Mouse (Mus musculus) intestine, embryonic 14.5 days (tissue): ENCODE results near the gene BC025920. TPM values are rescaled to one million over a fixed set of nuclear protein-coding genes. Genes with fewer than 3 reads are reported as not detected.

Experiments used
- ATAC-seq: fragments of 200-750 bp; cut with Nextera tagmentation; replicated peaks from 2 replicates; pipeline ENCODE4 v1.8.0; 2017; ENCODE audit warnings: low read depth, moderate number of reproducible peaks, moderate TSS enrichment, moderate library complexity; ENCODE audit not compliant: low FRiP score, low TSS enrichment
- DNase-seq: peaks from one replicate; pipeline ENCODE4 v3.0.0-alpha.2; 2018; ENCODE audit warnings: low spot score
- H3K27ac ChIP-seq: fragments of 300-500 bp; sonication (generic); 2 replicates; pipeline ENCODE4 v1.5.1; 2014; ENCODE audit warnings: low read depth, mild to moderate bottlenecking, control low read depth
- H3K27me3 ChIP-seq: fragments of 300-500 bp; sonication (generic); replicated peaks from 2 replicates; pipeline ENCODE4 v1.6.1; 2014; ENCODE audit warnings: low read length, control low read depth; ENCODE audit not compliant: control insufficient read depth, insufficient read depth
- H3K36me3 ChIP-seq: fragments of 300-500 bp; sonication (generic); 2 replicates; pipeline ENCODE4 v1.6.1; 2014; ENCODE audit warnings: low read length, control low read depth; ENCODE audit not compliant: control insufficient read depth, insufficient read depth
- H3K4me1 ChIP-seq: fragments of 300-500 bp; sonication (generic); replicated peaks from 2 replicates; pipeline ENCODE4 v1.6.1; 2014; ENCODE audit warnings: low read length, control low read depth, mixed read lengths; ENCODE audit not compliant: control insufficient read depth, insufficient read depth
- H3K4me2 ChIP-seq: fragments of 300-500 bp; sonication (generic); 2 replicates; pipeline ENCODE4 v1.6.1; 2014; ENCODE audit warnings: low read length
- H3K4me3 ChIP-seq: fragments of 300-500 bp; sonication (generic); 2 replicates; pipeline ENCODE4 v1.5.1; 2014; ENCODE audit warnings: low read depth, low read length, control low read depth, mixed read lengths
- H3K9ac ChIP-seq: fragments of 300-500 bp; sonication (generic); 2 replicates; pipeline ENCODE4 v1.6.1; 2014; ENCODE audit warnings: mild to moderate bottlenecking, low read length
- H3K9me3 ChIP-seq: fragments of 300-500 bp; sonication (generic); 2 replicates; pipeline ENCODE4 v1.6.1; 2016; ENCODE audit warnings: low read length, control low read depth; ENCODE audit not compliant: control insufficient read depth
- WGBS: fragments of 180-500 bp; shearing (Covaris S2); extraction: QIAGEN DNeasy Blood & Tissue Kit; methylation state at CpG from one replicate; pipeline ENCODE4 v1.1.7; 2014; 5-methylcytosine and 5-hydroxymethylcytosine counted together
- polyA plus RNA-seq: library from polyadenylated mRNA; unstranded; fragments of >200 nt; fragmentation: Nextera tagmentation; extraction: Ambion mirVana; gene quantifications from 2 replicates; pipeline ENCODE4 v1.2.1, GENCODE M21; 2014

Gene BC025920
- polyA plus RNA-seq, 1 experiment from 2014 or later: 0.61 TPM

GRCm38 (mm10) chr10:81571501-81571876 is 34.6 kb upstream of the BC025920 start:
- ATAC-seq: peak; percentile 88
- no peaks in the 10 kb centered on the region for H3K9me3 ChIP-seq
- peaks cover 10% of the 10 kb centered on the region for H3K27me3 ChIP-seq
- H3K4me1 ChIP-seq: peaks cover 58% of the 10 kb centered on the region
- peak; percentile 95 for DNase-seq
- peak overlapping the region; percentile 48 for H3K4me3 ChIP-seq
- H3K9ac ChIP-seq: peak overlapping the region; percentile 36; the same call in 1 of the 2 replicates
- H3K27ac ChIP-seq: peak overlapping the region; percentile 86
- peaks cover 5% of the 10 kb centered on the region for H3K36me3 ChIP-seq
- peak overlapping the region; percentile 80 for H3K4me2 ChIP-seq
- WGBS: under 1% methylated on average over 18 of the region's 18 CpGs

DNA sequence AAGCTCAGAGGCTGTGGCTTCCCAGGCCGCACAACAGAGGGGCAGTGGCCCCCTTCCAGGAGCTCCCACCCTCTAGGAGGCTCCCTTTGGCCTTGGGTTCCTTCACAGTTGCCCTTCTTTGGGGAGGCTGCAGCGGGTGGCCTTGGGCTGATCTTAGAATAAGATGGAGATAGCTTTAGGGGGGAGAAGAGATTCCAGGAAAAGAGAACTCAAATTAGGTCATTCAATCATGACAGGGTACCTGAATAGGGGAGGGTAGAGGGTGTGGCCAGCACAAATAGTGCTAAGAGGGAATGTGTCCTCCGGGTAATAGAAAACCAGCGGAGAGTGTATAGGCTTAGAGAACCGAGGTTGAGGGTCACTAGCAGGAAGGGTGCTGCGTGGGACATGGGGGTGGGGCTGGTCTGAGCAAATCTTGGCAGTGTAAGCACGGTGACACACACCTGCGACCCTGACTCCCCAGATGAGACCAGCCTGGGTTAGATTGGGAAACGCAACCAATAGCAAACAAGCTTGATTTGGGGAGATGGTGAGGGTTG is 33.9 kb upstream of the BC025920 start:
- Histone ChIP-seq H3K9me3 (no peaks in the 10 kb centered on the region), H3K4me1 (peaks cover 58% of the 10 kb centered on the region), H3K4me2 (peak overlapping the region; percentile 80), H3K36me3 (no peaks in the 10 kb centered on the region), H3K9ac (0 out of 2 replicates have a peak overlapping the region, but pooled peaks have one; percentile 17), H3K4me3 (peak overlapping the region; percentile 48), H3K27ac (peak overlapping the region; percentile 64), H3K27me3 (peaks cover 13% of the 10 kb centered on the region)
- ATAC-seq (no peak), DNase-seq (no peak)
- WGBS: 9% methylated on average over 9 of the region's 9 CpGs

DNA sequence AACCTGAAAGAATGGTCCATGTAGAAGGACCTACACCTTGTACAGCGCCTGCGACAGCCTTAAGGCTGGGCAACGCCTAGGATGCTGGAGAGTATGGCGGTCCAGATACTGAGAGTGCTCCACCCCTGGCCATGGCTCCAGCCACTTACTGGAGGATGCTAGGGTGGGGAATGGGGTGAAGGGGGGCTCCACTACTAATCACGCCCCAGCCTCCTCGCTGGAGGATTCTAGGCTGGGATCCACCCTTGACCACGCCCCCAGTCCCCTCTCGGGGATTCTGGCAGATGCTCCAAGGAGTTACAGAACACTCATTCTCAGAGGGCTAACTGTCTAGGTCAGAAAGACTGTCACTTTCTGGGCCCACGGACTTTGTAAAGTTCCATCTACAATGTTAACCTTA is 33.1 kb upstream of the BC025920 start:
- Histone ChIP-seq H3K4me1 (peaks cover 53% of the 10 kb centered on the region), H3K4me2 (peak overlapping the region; percentile 80; the same call in 1 of the 2 replicates), H3K4me3 (no peak overlapping the region), H3K36me3 (no peaks in the 10 kb centered on the region), H3K27ac (no peak overlapping the region), H3K9ac (no peak overlapping the region), H3K27me3 (peaks cover 13% of the 10 kb centered on the region), H3K9me3 (no peaks in the 10 kb centered on the region)
- 7% methylated on average over 9 of the region's 9 CpGs for WGBS
- DNase-seq (no peak), ATAC-seq (no peak)

DNA sequence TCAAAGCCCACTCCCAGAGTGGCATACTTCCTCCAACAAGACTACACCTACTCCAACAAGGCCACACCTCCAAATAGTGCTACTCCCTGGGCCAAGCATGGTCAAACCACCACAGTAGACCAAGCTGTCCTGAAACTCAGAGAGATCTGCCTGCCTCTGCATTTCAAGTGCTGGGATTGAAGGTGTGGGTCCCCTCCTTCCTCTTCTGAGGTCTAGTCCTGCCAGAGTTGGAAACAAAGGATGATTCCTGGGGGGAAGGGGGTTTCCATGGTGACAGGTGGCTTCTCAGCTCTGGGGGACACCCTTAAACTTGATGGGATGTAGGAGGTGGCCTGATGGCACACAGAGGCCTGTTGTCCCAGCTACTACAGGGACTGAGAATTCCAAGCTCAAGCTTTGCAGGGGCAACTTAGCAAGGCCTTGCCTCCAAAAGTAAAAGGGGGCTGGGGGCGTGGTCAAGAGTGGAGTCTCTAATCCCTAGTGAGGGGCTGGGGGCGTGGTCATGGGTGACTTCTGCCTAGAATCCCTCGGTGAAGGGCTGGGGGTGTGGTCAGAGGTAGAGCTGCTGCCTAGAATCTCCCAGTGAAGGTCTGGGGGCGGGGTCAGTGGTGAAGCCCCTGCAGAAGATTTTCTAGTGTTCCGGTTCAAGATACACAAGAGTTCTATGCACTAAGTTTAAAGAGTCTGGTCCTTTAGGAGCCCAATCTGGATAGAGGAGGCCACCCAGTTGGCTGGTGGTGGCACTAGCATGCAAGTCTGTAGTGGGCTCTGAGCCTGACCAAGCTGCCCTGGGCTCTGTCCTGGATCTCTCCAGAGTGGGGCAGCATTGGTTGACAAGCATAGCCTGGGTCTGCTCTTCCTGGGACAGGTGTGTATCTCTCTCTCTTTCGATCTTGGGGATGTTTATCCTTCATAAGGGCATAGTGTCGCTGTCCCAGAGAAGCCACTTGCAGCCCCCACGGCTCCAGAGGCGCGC is 31.7 kb upstream of the BC025920 start, which contains the start of gene Tle2:
Gene Tle2 (plus strand): TSS at position 481 of the 976 bp plus-strand sequence.
- no peaks in the 10 kb centered on the region for H3K9me3 ChIP-seq
- peak within 1 kb of the TSS; percentile 48 for H3K9ac ChIP-seq
- DNase-seq (no peak), ATAC-seq (no peak)
- peak within 1 kb of the TSS; percentile 55 for H3K4me3 ChIP-seq
- WGBS: 23% methylated on average over 10 of the region's 10 CpGs
- H3K27me3 ChIP-seq: peaks cover 16% of the 10 kb centered on the region
- peak within 1 kb of the TSS; percentile 77 for H3K4me2 ChIP-seq
- H3K27ac ChIP-seq: no peak within 1 kb of the TSS; the same call in 1 of the 2 replicates
- H3K4me1 ChIP-seq: peaks cover 40% of the 10 kb centered on the region
- H3K36me3 ChIP-seq: no peaks in the 10 kb centered on the region

GRCm38 (mm10) chr10:81575208-81575631 is 30.9 kb upstream of the BC025920 start:
- DNase-seq (peak; percentile 71), ATAC-seq (no peak)
- H3K9me3 ChIP-seq: no peaks in the 10 kb centered on the region
- under 1% methylated on average over 29 of the region's 30 CpGs for WGBS
- H3K27ac ChIP-seq: no peak overlapping the region
- peak overlapping the region; percentile 55 for H3K4me3 ChIP-seq
- H3K4me1 ChIP-seq: peaks cover 31% of the 10 kb centered on the region
- H3K4me2 ChIP-seq: peak overlapping the region; percentile 77
- peaks cover 17% of the 10 kb centered on the region for H3K27me3 ChIP-seq
- H3K36me3 ChIP-seq: no peaks in the 10 kb centered on the region
- H3K9ac ChIP-seq: peak overlapping the region; percentile 48

GRCm38 (mm10) chr10:81575695-81576094 is 30.4 kb upstream of the BC025920 start:
- DNase-seq (no peak), ATAC-seq (no peak)
- H3K4me1 ChIP-seq: peaks cover 27% of the 10 kb centered on the region
- H3K4me3 ChIP-seq: peak overlapping the region; percentile 55
- H3K27me3 ChIP-seq: peaks cover 19% of the 10 kb centered on the region
- no peaks in the 10 kb centered on the region for H3K36me3 ChIP-seq
- WGBS: 0% methylated on average over 6 of the region's 6 CpGs
- H3K9ac ChIP-seq: peak overlapping the region; percentile 48
- H3K9me3 ChIP-seq: no peaks in the 10 kb centered on the region
- no peak overlapping the region for H3K27ac ChIP-seq
- H3K4me2 ChIP-seq: peak overlapping the region; percentile 77

GRCm38 (mm10) chr10:81579967-81580366 is 26.1 kb upstream of the BC025920 start:
- Histone ChIP-seq H3K36me3 (0 out of 2 replicates have a peak, but pooled peaks cover 4% of the 10 kb centered on the region), H3K9me3 (no peaks in the 10 kb centered on the region), H3K4me1 (peaks cover 8% of the 10 kb centered on the region), H3K27me3 (peaks cover 16% of the 10 kb centered on the region), H3K9ac (no peak overlapping the region), H3K27ac (no peak overlapping the region), H3K4me3 (no peak overlapping the region), H3K4me2 (no peak overlapping the region)
- ATAC-seq (no peak), DNase-seq (no peak)
- WGBS: 75% methylated on average over 4 of the region's 4 CpGs

DNA sequence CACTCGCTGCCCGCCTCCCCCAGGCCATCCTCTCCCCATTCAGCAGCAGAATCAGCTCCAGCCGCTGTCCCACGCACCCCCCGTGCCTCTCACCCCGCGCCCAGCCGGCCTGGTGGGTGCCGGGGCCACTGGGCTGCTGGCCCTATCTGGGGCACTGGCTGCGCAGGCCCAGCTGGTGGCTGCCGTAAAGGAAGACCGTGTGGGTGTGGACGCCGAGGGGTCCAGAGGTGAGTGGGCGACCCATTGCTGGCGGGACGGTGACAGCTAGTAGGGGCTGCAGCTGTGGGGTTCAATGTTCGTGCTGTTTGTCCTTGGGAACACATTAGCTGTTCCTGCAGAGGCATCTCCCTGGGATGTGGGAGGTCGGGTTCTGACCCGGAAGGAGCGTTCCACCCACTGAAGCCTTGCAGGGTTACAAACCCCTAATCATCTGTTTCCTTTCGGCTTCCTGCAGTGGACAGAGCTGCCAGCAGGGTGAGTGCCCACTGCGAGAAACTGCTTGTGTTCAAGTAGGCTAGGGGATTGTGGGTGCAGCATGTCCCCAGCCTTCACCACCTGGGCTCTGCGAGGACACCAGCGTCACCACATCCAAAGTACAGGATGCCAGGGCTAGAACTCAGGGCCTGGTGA is 25.5 kb upstream of the BC025920 start:
- no peak overlapping the region for H3K27ac ChIP-seq
- no peaks in the 10 kb centered on the region for H3K9me3 ChIP-seq
- 48% methylated on average over 25 of the region's 25 CpGs for WGBS
- no peak overlapping the region for H3K4me2 ChIP-seq
- H3K4me3 ChIP-seq: no peak overlapping the region
- peaks cover 16% of the 10 kb centered on the region for H3K27me3 ChIP-seq
- ATAC-seq (no peak), DNase-seq (no peak)
- H3K9ac ChIP-seq: no peak overlapping the region
- peaks cover 6% of the 10 kb centered on the region for H3K4me1 ChIP-seq
- 0 out of 2 replicates have a peak, but pooled peaks cover 4% of the 10 kb centered on the region for H3K36me3 ChIP-seq
